Mouse (Mus musculus): ENCODE measurements around the gene Hist1h2ag. TPM values are rescaled to one million over a fixed set of nuclear protein-coding genes. Genes with fewer than 3 reads are reported as not detected.

Hist1h2ag gene
- polyA plus RNA-seq, 1 experiment from 2014 or later, result 37.4 TPM

DNA sequence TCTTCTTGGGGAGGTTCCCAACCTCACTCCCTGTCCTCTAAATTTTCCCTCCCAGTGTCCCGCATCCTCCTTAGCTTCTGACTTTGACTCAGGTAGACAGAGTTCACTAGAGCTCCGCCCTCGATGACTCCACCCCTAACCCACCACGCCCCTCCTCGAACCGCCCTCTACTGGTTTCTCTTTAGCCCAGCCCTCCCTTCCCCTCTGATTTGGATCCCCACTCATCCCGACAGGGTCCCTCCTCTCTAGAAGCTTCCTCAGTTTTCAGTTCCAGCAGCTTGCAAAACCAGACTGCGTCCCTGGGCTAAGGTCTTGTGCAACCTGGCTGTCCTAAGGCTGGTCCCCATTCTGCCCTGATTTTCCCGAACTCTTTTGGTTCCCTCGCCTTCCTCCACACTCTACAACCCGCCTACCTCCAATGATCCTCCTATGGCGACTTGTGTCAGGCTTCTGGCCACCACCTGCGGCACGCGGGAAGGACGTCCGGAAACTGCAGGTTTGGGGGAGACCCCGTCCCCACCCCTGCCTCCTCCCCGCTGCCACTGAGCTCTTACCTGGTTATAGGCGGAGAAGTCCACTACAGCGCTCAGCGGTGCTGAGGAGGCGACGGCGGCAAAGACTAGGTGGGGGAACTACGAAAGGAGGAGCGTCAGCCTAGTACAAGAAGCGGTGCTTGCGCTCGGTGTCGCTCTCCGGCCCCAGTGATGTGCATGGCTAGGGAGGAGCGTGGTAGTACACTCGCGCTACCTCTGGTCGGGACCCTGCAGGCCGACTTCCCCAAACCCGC lies 36.2 kb downstream of the Hist1h2ag start:
- H3K9me3 ChIP-seq (replicated peaks; ENCODE audit: control insufficient read depth, low read length), result no peaks in the 10 kb centered on the region
- peak overlapping the region; percentile 49 for H3K4me3 ChIP-seq (ENCODE audit: low read depth, low read length)
- peaks cover 8% of the 10 kb centered on the region for H3K4me1 ChIP-seq (ENCODE audit: control insufficient read depth, insufficient read depth, low read length)
- peaks cover 92% of the 10 kb centered on the region for H3K27me3 ChIP-seq (replicated peaks; ENCODE audit: control insufficient read depth, insufficient read depth, low read length)
- peak overlapping the region; percentile 90 for H3K4me2 ChIP-seq (ENCODE audit: low read length)
- ATAC-seq (peak; percentile 86), DNase-seq (ENCODE audit: low spot score) (peak; percentile 43)
- no peak overlapping the region for H3K27ac ChIP-seq (ENCODE audit: low read depth, low read length)
- H3K9ac ChIP-seq (ENCODE audit: low read length), result peak overlapping the region; percentile 56
- WGBS, result under 1% methylated on average over 38 of the region's 38 CpGs
- no peaks in the 10 kb centered on the region for H3K36me3 ChIP-seq (ENCODE audit: control insufficient read depth, insufficient read depth, low read length)

DNA sequence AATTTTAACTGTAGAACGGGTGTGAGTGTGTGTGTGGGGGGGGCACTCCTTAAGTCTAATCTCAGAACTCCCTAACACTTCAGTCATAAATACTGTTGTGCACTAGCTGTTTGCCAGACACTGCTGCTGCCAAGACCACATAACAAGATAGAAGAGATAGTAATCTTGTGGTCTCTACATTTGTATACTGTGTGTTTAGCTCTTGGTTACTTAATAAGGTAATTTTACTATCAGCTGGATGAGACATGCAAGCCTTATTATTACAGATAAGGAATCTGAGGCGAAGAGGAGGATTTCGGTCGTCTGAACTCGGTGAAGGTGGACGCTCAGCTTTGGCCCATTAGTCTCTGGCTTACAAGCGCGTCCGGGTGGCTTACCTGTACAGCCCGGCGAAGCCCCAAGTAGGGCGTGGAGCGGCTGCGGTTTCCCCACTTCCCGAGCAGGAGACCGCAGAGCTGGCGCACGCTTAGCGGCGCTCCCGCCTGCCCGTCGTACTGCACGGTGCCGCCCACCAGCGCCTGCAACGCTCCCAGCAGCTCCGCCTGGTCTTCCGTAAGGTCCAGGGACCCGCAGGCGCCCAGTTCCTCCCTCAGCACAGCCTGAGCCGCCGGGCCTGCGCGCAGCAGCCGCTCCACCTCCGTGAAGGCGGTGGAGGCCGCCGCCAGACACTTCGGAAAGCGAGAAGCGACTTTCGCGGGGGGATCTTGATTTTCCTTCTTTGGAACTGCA lies 37.0 kb downstream of the Hist1h2ag start:
- ATAC-seq (peak; percentile 83), DNase-seq (ENCODE audit: low spot score) (peak; percentile 59)
- Histone ChIP-seq H3K27ac (ENCODE audit: low read depth, low read length) (no peak overlapping the region), H3K4me2 (ENCODE audit: low read length) (peak overlapping the region; percentile 90), H3K4me1 (ENCODE audit: control insufficient read depth, insufficient read depth, low read length) (peaks cover 8% of the 10 kb centered on the region), H3K27me3 (replicated peaks; ENCODE audit: control insufficient read depth, insufficient read depth, low read length) (peaks cover 95% of the 10 kb centered on the region), H3K9me3 (replicated peaks; ENCODE audit: control insufficient read depth, low read length) (no peaks in the 10 kb centered on the region), H3K4me3 (ENCODE audit: low read depth, low read length) (peak overlapping the region; percentile 49), H3K9ac (ENCODE audit: low read length) (peak overlapping the region; percentile 56), H3K36me3 (ENCODE audit: control insufficient read depth, insufficient read depth, low read length) (no peaks in the 10 kb centered on the region)
- WGBS, result under 1% methylated on average over 45 of the region's 45 CpGs

DNA sequence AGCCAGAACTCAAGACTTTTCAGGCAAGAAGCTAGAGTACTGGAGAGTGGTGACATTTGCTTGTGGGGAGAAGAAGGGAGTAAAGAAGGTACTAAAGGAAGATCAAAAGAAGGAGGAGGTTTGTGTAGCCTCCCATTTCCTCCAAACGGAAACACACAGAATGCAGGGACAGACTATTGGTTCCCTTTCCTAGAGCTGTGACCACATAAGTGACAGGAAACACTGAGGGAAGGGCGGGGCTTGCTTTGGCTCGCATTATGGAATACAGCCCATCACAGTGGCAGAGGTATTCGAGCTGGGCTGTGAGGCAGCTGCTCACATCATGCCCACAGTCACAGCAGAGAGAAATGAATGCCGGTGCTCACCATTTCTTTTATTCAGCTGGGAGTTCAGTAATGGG lies 40.9 kb downstream of the Hist1h2ag start:
- H3K27me3 ChIP-seq (replicated peaks; ENCODE audit: control insufficient read depth, insufficient read depth, low read length), result peaks cover 93% of the 10 kb centered on the region
- H3K9ac ChIP-seq (ENCODE audit: low read length), result no peak overlapping the region
- H3K9me3 ChIP-seq (replicated peaks; ENCODE audit: control insufficient read depth, low read length), result no peaks in the 10 kb centered on the region
- H3K36me3 ChIP-seq (ENCODE audit: control insufficient read depth, insufficient read depth, low read length), result no peaks in the 10 kb centered on the region
- no peak for ATAC-seq
- peaks cover 13% of the 10 kb centered on the region for H3K4me1 ChIP-seq (ENCODE audit: control insufficient read depth, insufficient read depth, low read length)
- H3K27ac ChIP-seq (ENCODE audit: low read depth, low read length), result no peak overlapping the region
- H3K4me2 ChIP-seq (ENCODE audit: low read length), result no peak overlapping the region
- no peak for DNase-seq (ENCODE audit: low spot score)
- no peak overlapping the region for H3K4me3 ChIP-seq (ENCODE audit: low read depth, low read length)
- WGBS, result 27% methylated on average over 5 of the region's 5 CpGs

- no peaks in the 10 kb centered on the region for H3K36me3 ChIP-seq (ENCODE audit: control insufficient read depth, insufficient read depth, low read length)
- no peak overlapping the region for H3K27ac ChIP-seq (ENCODE audit: low read depth, low read length)
- H3K27me3 ChIP-seq (replicated peaks; ENCODE audit: control insufficient read depth, insufficient read depth, low read length), result peaks cover 93% of the 10 kb centered on the region
- H3K9me3 ChIP-seq (replicated peaks; ENCODE audit: control insufficient read depth, low read length), result no peaks in the 10 kb centered on the region
- H3K4me2 ChIP-seq (ENCODE audit: low read length), result no peak overlapping the region
- H3K9ac ChIP-seq (ENCODE audit: low read length), result no peak overlapping the region
- no peak overlapping the region for H3K4me3 ChIP-seq (ENCODE audit: low read depth, low read length)
- no peak for ATAC-seq
- DNase-seq (ENCODE audit: low spot score), result no peak
- peaks cover 10% of the 10 kb centered on the region; the same call in 1 of the 2 replicates for H3K4me1 ChIP-seq (ENCODE audit: control insufficient read depth, insufficient read depth, low read length)
- 66% methylated on average over 2 of the region's 2 CpGs for WGBS
Observed at GRCm38 (mm10) chr13:22001346-22001745, 41.4 kb downstream of the Hist1h2ag start.

DNA sequence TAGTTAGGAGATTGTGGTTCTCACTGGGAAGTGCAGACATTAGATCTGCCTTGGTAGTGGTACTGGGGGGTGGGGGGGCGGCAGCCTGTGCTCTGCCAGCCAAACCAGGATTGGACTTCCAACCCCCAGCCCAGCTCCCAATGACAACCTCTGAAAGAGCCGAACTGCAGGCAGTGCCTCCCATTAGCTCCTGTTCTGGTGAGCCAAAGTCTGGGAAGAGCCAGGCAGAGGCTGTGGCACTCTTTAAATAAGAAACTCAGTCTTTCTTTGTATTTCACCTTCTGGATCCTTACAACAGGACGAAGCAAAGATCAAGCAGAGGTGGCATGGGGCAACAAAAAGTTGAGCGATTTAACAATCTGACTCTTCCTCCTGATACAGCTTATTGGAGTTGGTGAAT lies 43.6 kb downstream of the Hist1h2ag start:
- no peaks in the 10 kb centered on the region for H3K36me3 ChIP-seq (ENCODE audit: control insufficient read depth, insufficient read depth, low read length)
- H3K9me3 ChIP-seq (replicated peaks; ENCODE audit: control insufficient read depth, low read length), result no peaks in the 10 kb centered on the region; the same call in 1 of the 2 replicates
- DNase-seq (ENCODE audit: low spot score) (no peak), ATAC-seq (no peak)
- H3K27me3 ChIP-seq (replicated peaks; ENCODE audit: control insufficient read depth, insufficient read depth, low read length), result peaks cover 79% of the 10 kb centered on the region
- no peak overlapping the region for H3K9ac ChIP-seq (ENCODE audit: low read length)
- peaks cover 11% of the 10 kb centered on the region; the same call in 1 of the 2 replicates for H3K4me1 ChIP-seq (ENCODE audit: control insufficient read depth, insufficient read depth, low read length)
- WGBS, result 31% methylated on average over 4 of the region's 4 CpGs
- H3K4me3 ChIP-seq (ENCODE audit: low read depth, low read length), result no peak overlapping the region
- no peak overlapping the region for H3K4me2 ChIP-seq (ENCODE audit: low read length)
- H3K27ac ChIP-seq (ENCODE audit: low read depth, low read length), result no peak overlapping the region

GRCm38 (mm10) chr13:21998412-21998811 lies 44.3 kb downstream of the Hist1h2ag start:
- no peaks in the 10 kb centered on the region for H3K36me3 ChIP-seq (ENCODE audit: control insufficient read depth, insufficient read depth, low read length)
- peaks cover 76% of the 10 kb centered on the region for H3K27me3 ChIP-seq (replicated peaks; ENCODE audit: control insufficient read depth, insufficient read depth, low read length)
- WGBS, result 25% methylated on average over 3 of the region's 3 CpGs
- no peak for DNase-seq (ENCODE audit: low spot score)
- H3K4me2 ChIP-seq (ENCODE audit: low read length), result no peak overlapping the region
- ATAC-seq, result no peak
- no peak overlapping the region for H3K27ac ChIP-seq (ENCODE audit: low read depth, low read length)
- H3K9ac ChIP-seq (ENCODE audit: low read length), result no peak overlapping the region
- H3K9me3 ChIP-seq (replicated peaks; ENCODE audit: control insufficient read depth, low read length), result no peaks in the 10 kb centered on the region; the same call in 1 of the 2 replicates
- peaks cover 11% of the 10 kb centered on the region; the same call in 1 of the 2 replicates for H3K4me1 ChIP-seq (ENCODE audit: control insufficient read depth, insufficient read depth, low read length)
- no peak overlapping the region for H3K4me3 ChIP-seq (ENCODE audit: low read depth, low read length)

DNA sequence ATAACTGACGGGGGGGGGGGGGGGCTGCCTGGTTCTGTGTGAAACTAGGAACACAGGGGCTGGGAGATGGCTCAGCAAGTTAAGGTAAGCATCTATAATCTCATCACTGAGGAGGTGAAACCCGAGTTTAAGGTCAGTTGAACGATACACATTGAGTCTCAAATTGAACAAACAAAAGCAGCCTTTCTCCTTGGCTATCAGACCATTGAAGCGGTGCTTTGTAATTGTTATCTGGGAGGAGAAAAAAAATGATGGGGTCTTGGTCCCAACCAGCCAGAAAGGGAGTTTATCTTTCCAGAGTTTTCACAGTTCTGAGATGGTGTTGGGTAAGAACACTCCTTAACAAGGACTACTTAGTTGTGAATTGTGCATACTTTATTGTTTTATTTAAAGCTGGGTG lies 44.9 kb downstream of the Hist1h2ag start:
- H3K9ac ChIP-seq (ENCODE audit: low read length), result no peak overlapping the region
- no peaks in the 10 kb centered on the region for H3K36me3 ChIP-seq (ENCODE audit: control insufficient read depth, insufficient read depth, low read length)
- DNase-seq (ENCODE audit: low spot score) (no peak), ATAC-seq (no peak)
- H3K27me3 ChIP-seq (replicated peaks; ENCODE audit: control insufficient read depth, insufficient read depth, low read length), result peaks cover 70% of the 10 kb centered on the region
- H3K4me3 ChIP-seq (ENCODE audit: low read depth, low read length), result 0 out of 2 replicates have a peak overlapping the region, but pooled peaks have one; percentile 15
- 6% methylated on average over 4 of the region's 4 CpGs for WGBS
- no peak overlapping the region for H3K4me2 ChIP-seq (ENCODE audit: low read length)
- H3K4me1 ChIP-seq (ENCODE audit: control insufficient read depth, insufficient read depth, low read length), result peaks cover 11% of the 10 kb centered on the region; the same call in 1 of the 2 replicates
- no peaks in the 10 kb centered on the region; the same call in 1 of the 2 replicates for H3K9me3 ChIP-seq (replicated peaks; ENCODE audit: control insufficient read depth, low read length)
- H3K27ac ChIP-seq (ENCODE audit: low read depth, low read length), result no peak overlapping the region

DNA sequence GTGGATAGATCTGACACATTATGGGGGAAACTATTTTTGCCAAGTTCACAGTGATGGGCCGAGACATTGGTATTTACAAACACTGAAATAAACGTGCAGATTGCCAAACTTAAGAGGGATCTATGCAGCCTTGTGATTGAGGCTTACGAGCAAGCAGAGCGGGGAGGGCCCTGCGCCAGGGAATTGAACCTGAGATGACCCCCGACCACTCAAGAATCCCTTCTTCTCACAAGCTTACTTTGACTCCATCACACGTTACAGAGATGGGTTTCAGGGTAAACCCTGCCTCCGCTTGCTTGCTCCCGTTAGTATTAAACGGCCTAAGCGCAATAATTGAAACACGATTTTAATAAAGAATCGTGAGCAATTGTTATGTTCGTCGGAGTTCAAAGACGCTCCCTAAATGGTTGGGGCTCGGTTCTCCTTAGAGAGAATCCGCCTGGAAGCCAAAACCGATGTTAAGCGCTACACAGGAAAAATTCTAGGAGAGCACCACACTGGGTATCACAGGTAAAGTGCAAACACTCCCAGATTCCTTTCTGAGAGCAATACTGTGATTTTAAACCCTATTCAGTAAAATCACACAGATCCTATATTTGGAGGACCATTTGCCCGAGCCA lies 45.4 kb downstream of the Hist1h2ag start:
- no peak for ATAC-seq
- H3K27me3 ChIP-seq (replicated peaks; ENCODE audit: control insufficient read depth, insufficient read depth, low read length), result peaks cover 65% of the 10 kb centered on the region
- peak overlapping the region; percentile 15; the same call in 1 of the 2 replicates for H3K4me3 ChIP-seq (ENCODE audit: low read depth, low read length)
- no peak overlapping the region for H3K27ac ChIP-seq (ENCODE audit: low read depth, low read length)
- peaks cover 11% of the 10 kb centered on the region; the same call in 1 of the 2 replicates for H3K4me1 ChIP-seq (ENCODE audit: control insufficient read depth, insufficient read depth, low read length)
- no peak overlapping the region for H3K9ac ChIP-seq (ENCODE audit: low read length)
- 1% methylated on average over 21 of the region's 21 CpGs for WGBS
- no peaks in the 10 kb centered on the region for H3K36me3 ChIP-seq (ENCODE audit: control insufficient read depth, insufficient read depth, low read length)
- no peaks in the 10 kb centered on the region; the same call in 1 of the 2 replicates for H3K9me3 ChIP-seq (replicated peaks; ENCODE audit: control insufficient read depth, low read length)
- peak overlapping the region; percentile 37 for H3K4me2 ChIP-seq (ENCODE audit: low read length)
- DNase-seq (ENCODE audit: low spot score), result peak; percentile 8

Measured in forebrain, embryonic 14.5 days (tissue).